Mouse (Mus musculus): ENCODE measurements around the gene Pnpo. TPM values are rescaled to one million over a fixed set of nuclear protein-coding genes. Genes with fewer than 3 reads are reported as not detected.

Gene Pnpo
- polyA plus RNA-seq (2015; fragmentation: Nextera tagmentation; extraction: Ambion mirVana): 56.7 and 57.1 TPM in 2 replicates

- TF ChIP-seq CTCF (IDR thresholded peaks at IDR 0.05; ENCODE audit: low read depth) (no peak), EP300 (optimal IDR thresholded peaks at IDR 0.05) (no peak)
- Histone ChIP-seq H3K4me3 (ENCODE audit: low read depth, low read length) (peak within 1 kb of the TSS; percentile 52), H3K9me3 (ENCODE audit: control insufficient read depth, low read length) (no peaks in the 10 kb centered on the region), H3K4me1 (replicated peaks; ENCODE audit: control insufficient read depth, insufficient read depth) (peaks cover 3% of the 10 kb centered on the region; the same call in 1 of the 2 replicates), H3K27ac (replicated peaks) (peak within 1 kb of the TSS; percentile 83), H3K9ac (ENCODE audit: low read length) (peak within 1 kb of the TSS; percentile 61), H3K27me3 (ENCODE audit: control insufficient read depth, insufficient read depth, low read length) (no peaks in the 10 kb centered on the region), H3K36me3 (ENCODE audit: control insufficient read depth, insufficient read depth, low read length) (peaks cover 4% of the 10 kb centered on the region), H3K4me2 (replicated peaks; ENCODE audit: low read depth) (peak within 1 kb of the TSS; percentile 82)
- under 1% methylated on average over 29 of the region's 29 CpGs for WGBS
- peak; percentile 96 for DNase-seq (ENCODE audit: low spot score)
- ATAC-seq (ENCODE audit: low FRiP score, low TSS enrichment): peak; percentile 93
Observed at GRCm38 (mm10) chr11:96943746-96944304, at the start of gene Pnpo. TSS of gene Pnpo (minus strand) at chr11:96943986.

GRCm38 (mm10) chr11:96992722-96993311, 49.0 kb upstream of the Pnpo start:
- H3K4me1 ChIP-seq (replicated peaks; ENCODE audit: control insufficient read depth, insufficient read depth): 0 out of 2 replicates have a peak, but pooled peaks cover 3% of the 10 kb centered on the region
- H3K27ac ChIP-seq (replicated peaks): peak overlapping the region; percentile 67
- H3K4me2 ChIP-seq (replicated peaks; ENCODE audit: low read depth): no peak overlapping the region
- H3K27me3 ChIP-seq (ENCODE audit: control insufficient read depth, insufficient read depth, low read length): no peaks in the 10 kb centered on the region
- TF ChIP-seq CTCF (IDR thresholded peaks at IDR 0.05; ENCODE audit: low read depth) (no peak), EP300 (optimal IDR thresholded peaks at IDR 0.05) (no peak)
- DNase-seq (ENCODE audit: low spot score) (no peak), ATAC-seq (ENCODE audit: low FRiP score, low TSS enrichment) (no peak)
- no peaks in the 10 kb centered on the region for H3K36me3 ChIP-seq (ENCODE audit: control insufficient read depth, insufficient read depth, low read length)
- no peak overlapping the region for H3K4me3 ChIP-seq (ENCODE audit: low read depth, low read length)
- WGBS: 43% methylated on average over 8 of the region's 8 CpGs
- no peaks in the 10 kb centered on the region for H3K9me3 ChIP-seq (ENCODE audit: control insufficient read depth, low read length)
- no peak overlapping the region for H3K9ac ChIP-seq (ENCODE audit: low read length)

- WGBS: 73% methylated on average over 5 of the region's 5 CpGs
- Histone ChIP-seq H3K27me3 (ENCODE audit: control insufficient read depth, insufficient read depth, low read length) (no peaks in the 10 kb centered on the region), H3K9me3 (ENCODE audit: control insufficient read depth, low read length) (no peaks in the 10 kb centered on the region), H3K4me2 (replicated peaks; ENCODE audit: low read depth) (no peak overlapping the region), H3K36me3 (ENCODE audit: control insufficient read depth, insufficient read depth, low read length) (no peaks in the 10 kb centered on the region), H3K4me3 (ENCODE audit: low read depth, low read length) (no peak overlapping the region), H3K4me1 (replicated peaks; ENCODE audit: control insufficient read depth, insufficient read depth) (0 out of 2 replicates have a peak, but pooled peaks cover 3% of the 10 kb centered on the region), H3K9ac (ENCODE audit: low read length) (no peak overlapping the region), H3K27ac (replicated peaks) (no peak overlapping the region)
- no peak for ATAC-seq (ENCODE audit: low FRiP score, low TSS enrichment)
- TF ChIP-seq CTCF (IDR thresholded peaks at IDR 0.05; ENCODE audit: low read depth) (no peak), EP300 (optimal IDR thresholded peaks at IDR 0.05) (no peak)
- DNase-seq (ENCODE audit: low spot score): no peak
Observed at GRCm38 (mm10) chr11:96991501-96991900, 47.7 kb upstream of the Pnpo start.

GRCm38 (mm10) chr11:96987873-96988655, 44.3 kb upstream of the Pnpo start:
- Histone ChIP-seq H3K9ac (ENCODE audit: low read length) (0 out of 2 replicates have a peak overlapping the region, but pooled peaks have one; percentile 13), H3K9me3 (ENCODE audit: control insufficient read depth, low read length) (no peaks in the 10 kb centered on the region), H3K27ac (replicated peaks) (no peak overlapping the region), H3K4me2 (replicated peaks; ENCODE audit: low read depth) (peak overlapping the region; percentile 38), H3K27me3 (ENCODE audit: control insufficient read depth, insufficient read depth, low read length) (no peaks in the 10 kb centered on the region), H3K4me1 (replicated peaks; ENCODE audit: control insufficient read depth, insufficient read depth) (0 out of 2 replicates have a peak, but pooled peaks cover 3% of the 10 kb centered on the region), H3K4me3 (ENCODE audit: low read depth, low read length) (0 out of 2 replicates have a peak overlapping the region, but pooled peaks have one; percentile 8), H3K36me3 (ENCODE audit: control insufficient read depth, insufficient read depth, low read length) (no peaks in the 10 kb centered on the region)
- ATAC-seq (ENCODE audit: low FRiP score, low TSS enrichment): no peak; the same call in 1 of the 2 replicates
- TF ChIP-seq EP300 (optimal IDR thresholded peaks at IDR 0.05) (no peak), CTCF (IDR thresholded peaks at IDR 0.05; ENCODE audit: low read depth) (no peak)
- DNase-seq (ENCODE audit: low spot score): peak; percentile 37
- 8% methylated on average over 31 of the region's 31 CpGs for WGBS

GRCm38 (mm10) chr11:96986463-96986862, 42.7 kb upstream of the Pnpo start:
- no peaks in the 10 kb centered on the region for H3K36me3 ChIP-seq (ENCODE audit: control insufficient read depth, insufficient read depth, low read length)
- H3K27me3 ChIP-seq (ENCODE audit: control insufficient read depth, insufficient read depth, low read length): no peaks in the 10 kb centered on the region
- DNase-seq (ENCODE audit: low spot score): no peak
- no peaks in the 10 kb centered on the region for H3K9me3 ChIP-seq (ENCODE audit: control insufficient read depth, low read length)
- no peak for ATAC-seq (ENCODE audit: low FRiP score, low TSS enrichment)
- no peak overlapping the region for H3K4me2 ChIP-seq (replicated peaks; ENCODE audit: low read depth)
- H3K27ac ChIP-seq (replicated peaks): no peak overlapping the region
- H3K4me1 ChIP-seq (replicated peaks; ENCODE audit: control insufficient read depth, insufficient read depth): 0 out of 2 replicates have a peak, but pooled peaks cover 3% of the 10 kb centered on the region
- H3K4me3 ChIP-seq (ENCODE audit: low read depth, low read length): no peak overlapping the region
- 29% methylated on average over 3 of the region's 3 CpGs for WGBS
- TF ChIP-seq CTCF (IDR thresholded peaks at IDR 0.05; ENCODE audit: low read depth): no peak
- TF ChIP-seq EP300 (optimal IDR thresholded peaks at IDR 0.05): no peak
- H3K9ac ChIP-seq (ENCODE audit: low read length): no peak overlapping the region

Measured in stomach, postnatal 0 days (tissue).